Mouse (Mus musculus) liver, adult 2 months (tissue): ENCODE results near the gene Vwa7. TPM values are rescaled to one million over a fixed set of nuclear protein-coding genes. Genes with fewer than 3 reads are reported as not detected.

ENCODE experiments used
- DNase-seq: peaks from one replicate; pipeline ENCODE4 v3.0.0-alpha.2; 2011; ENCODE audit warnings: low read depth, low spot score; ENCODE audit errors: extremely low read depth
- H3K27ac ChIP-seq: fragments of 200-500 bp; replicated peaks from 2 replicates; pipeline ENCODE4 v1.5.1; 2012; ENCODE audit warnings: low read depth, mild to moderate bottlenecking, control low read depth, inconsistent platforms, low read length; ENCODE audit not compliant: insufficient read depth
- H3K27me3 ChIP-seq: fragments of 200-500 bp; 2 replicates; pipeline ENCODE4 v1.6.1; 2012; ENCODE audit warnings: mild to moderate bottlenecking, moderate library complexity, low read length, inconsistent platforms; ENCODE audit not compliant: control insufficient read depth, insufficient read depth
- H3K36me3 ChIP-seq: fragments of 200-500 bp; 2 replicates; pipeline ENCODE4 v1.6.1; 2012; ENCODE audit warnings: low read length, inconsistent platforms; ENCODE audit not compliant: control insufficient read depth, insufficient read depth
- H3K4me1 ChIP-seq: fragments of 200-500 bp; 2 replicates; pipeline ENCODE4 v1.6.1; 2011; ENCODE audit warnings: low read length; ENCODE audit not compliant: control insufficient read depth, insufficient read depth
- H3K4me3 ChIP-seq: fragments of 200-500 bp; 2 replicates; pipeline ENCODE4 v1.5.1; 2011; ENCODE audit warnings: low read depth, mild to moderate bottlenecking, control low read depth, low read length, moderate library complexity; ENCODE audit not compliant: insufficient read depth
- H3K79me2 ChIP-seq: fragments of 200-500 bp; 2 replicates; pipeline ENCODE4 v1.6.1; 2012; ENCODE audit warnings: inconsistent platforms, mild to moderate bottlenecking, low read length, moderate library complexity; ENCODE audit not compliant: control insufficient read depth, insufficient read depth
- H3K9ac ChIP-seq: fragments of 200-500 bp; 2 replicates; pipeline ENCODE4 v1.6.1; 2012; ENCODE audit warnings: low read depth, mild to moderate bottlenecking, control low read depth, inconsistent platforms, low read length
- CTCF ChIP-seq: fragments of 200-500 bp; IDR thresholded peaks from 2 replicates; pipeline ENCODE4 v1.5.1; 2011; ENCODE audit warnings: low read depth, low read length, control low read depth
- POLR2A ChIP-seq: fragments of 200-500 bp; IDR thresholded peaks from 2 replicates; pipeline ENCODE4 v1.6.1; 2011; ENCODE audit warnings: low read length, control low read depth; ENCODE audit not compliant: insufficient read depth; ENCODE audit errors: extremely low read depth
- WGBS: fragments of 180-500 bp; shearing (Covaris S2); methylation state at CpG from one replicate; pipeline ENCODE4 v1.1.7; 2018; 5-methylcytosine and 5-hydroxymethylcytosine counted together
- polyA plus RNA-seq: library from polyadenylated mRNA; depleted of rRNA; stranded (reverse); fragments of >200 nt; gene quantifications from 2 replicates; pipeline ENCODE4 v1.2.3, GENCODE M21; 2012; rRNA removed
- total RNA-seq: library from RNA; depleted of rRNA; stranded (reverse); fragments of >200 nt; gene quantifications from 2 replicates; pipeline ENCODE4 v1.2.3, GENCODE M21; 2014; rRNA removed

The Vwa7 gene
- total and polyA plus RNA-seq, 2 experiments: 0.09 to 0.27 TPM

GRCm38 (mm10) chr17:35074097-35074496 lies 57.7 kb downstream of the Vwa7 start:
- no peak overlapping the region for H3K9ac ChIP-seq
- H3K79me2 ChIP-seq: no peaks in the 10 kb centered on the region
- H3K4me3 ChIP-seq: no peak overlapping the region
- DNase-seq: no peak
- no peaks in the 10 kb centered on the region for H3K27me3 ChIP-seq
- H3K27ac ChIP-seq: no peak overlapping the region
- 83% methylated on average over 17 of the region's 17 CpGs for WGBS
- TF ChIP-seq POLR2A (no peak), CTCF (no peak)
- H3K36me3 ChIP-seq: no peaks in the 10 kb centered on the region
- no peaks in the 10 kb centered on the region for H3K4me1 ChIP-seq

Other genes starting within 250 kb of the Vwa7 start
Only the 30 nearest of the 46 such genes appear.
- 1.8 and 3.2 TPM in 2 replicates for gene Zbtb12, start 137.1 kb upstream of the Vwa7 start, total RNA-seq
- gene Zbtb12, start 137.1 kb upstream of the Vwa7 start, polyA plus RNA-seq: 3.3 and 4.6 TPM in 2 replicates
- gene Gm20547, start 134.5 kb upstream of the Vwa7 start, total RNA-seq: 1.1 TPM in 1 of 2 replicates, not detected in the other
- 0.09 TPM in 1 of 2 replicates, not detected in the other for gene Gm20547, start 134.5 kb upstream of the Vwa7 start, polyA plus RNA-seq
- 101 and 113 TPM in 2 replicates for gene C2, start 118.3 kb upstream of the Vwa7 start, total RNA-seq
- gene C2, start 118.3 kb upstream of the Vwa7 start, polyA plus RNA-seq: 65.1 and 82.1 TPM in 2 replicates
- 45.2 and 54.6 TPM in 2 replicates for gene Ehmt2, start 118.1 kb upstream of the Vwa7 start, total RNA-seq
- gene Ehmt2, start 118.1 kb upstream of the Vwa7 start, polyA plus RNA-seq: 81.8 and 103 TPM in 2 replicates
- gene Slc44a4, start 102.1 kb upstream of the Vwa7 start, total RNA-seq: 0.13 and 0.18 TPM in 2 replicates
- 0.34 and 0.35 TPM in 2 replicates for gene Slc44a4, start 102.1 kb upstream of the Vwa7 start, polyA plus RNA-seq
- 27.6 and 36.8 TPM in 2 replicates for gene Neu1, start 85.3 kb upstream of the Vwa7 start, total RNA-seq
- gene Neu1, start 85.3 kb upstream of the Vwa7 start, polyA plus RNA-seq: 52.5 and 62.5 TPM in 2 replicates
- gene Hspa1b, start 57.3 kb upstream of the Vwa7 start, total RNA-seq: 3.6 and 10.1 TPM in 2 replicates
- gene Hspa1b, start 57.3 kb upstream of the Vwa7 start, polyA plus RNA-seq: 10.0 and 11.2 TPM in 2 replicates
- gene Gm20481, start 46.7 kb upstream of the Vwa7 start, total RNA-seq: not detected in 2 replicates
- gene Gm20481, start 46.7 kb upstream of the Vwa7 start, polyA plus RNA-seq: not detected in 2 replicates
- 0.18 and 0.60 TPM in 2 replicates for gene Hspa1a, start 44.4 kb upstream of the Vwa7 start, total RNA-seq
- gene Hspa1a, start 44.4 kb upstream of the Vwa7 start, polyA plus RNA-seq: 0.45 TPM in 2 replicates
- gene Hspa1l, start 43.9 kb upstream of the Vwa7 start, total RNA-seq: 0.18 TPM in 1 of 2 replicates, not detected in the other
- 0.05 TPM in 1 of 2 replicates, not detected in the other for gene Hspa1l, start 43.9 kb upstream of the Vwa7 start, polyA plus RNA-seq
- gene Lsm2, start 34.7 kb upstream of the Vwa7 start, total RNA-seq: 7.9 and 11.1 TPM in 2 replicates
- 55.1 and 63.0 TPM in 2 replicates for gene Lsm2, start 34.7 kb upstream of the Vwa7 start, polyA plus RNA-seq
- gene Vars, start 15.6 kb upstream of the Vwa7 start, total RNA-seq: 11.8 and 27.5 TPM in 2 replicates
- 39.8 and 52.7 TPM in 2 replicates for gene Vars, start 15.6 kb upstream of the Vwa7 start, polyA plus RNA-seq
- 0.54 TPM in 1 of 2 replicates, not detected in the other for gene Sapcd1, start 11.4 kb downstream of the Vwa7 start, total RNA-seq
- 0.66 TPM in 1 of 2 replicates, not detected in the other for gene Sapcd1, start 11.4 kb downstream of the Vwa7 start, polyA plus RNA-seq
- gene Msh5, start 30.2 kb downstream of the Vwa7 start, total RNA-seq: 1.0 and 2.0 TPM in 2 replicates
- 1.1 and 3.9 TPM in 2 replicates for gene Msh5, start 30.2 kb downstream of the Vwa7 start, polyA plus RNA-seq
- gene Clic1, start 33.4 kb downstream of the Vwa7 start, total RNA-seq: 15.9 and 20.3 TPM in 2 replicates
- 12.2 and 16.8 TPM in 2 replicates for gene Clic1, start 33.4 kb downstream of the Vwa7 start, polyA plus RNA-seq
- 3.0 and 3.6 TPM in 2 replicates for gene Ddah2, start 42.5 kb downstream of the Vwa7 start, total RNA-seq
- gene Ddah2, start 42.5 kb downstream of the Vwa7 start, polyA plus RNA-seq: 3.8 and 3.9 TPM in 2 replicates
- gene Ly6g6c, start 48.8 kb downstream of the Vwa7 start, total RNA-seq: not detected in 2 replicates
- not detected in 2 replicates for gene Ly6g6c, start 48.8 kb downstream of the Vwa7 start, polyA plus RNA-seq
- gene Mpig6b, start 49.6 kb downstream of the Vwa7 start, total RNA-seq: 0.18 TPM in 1 of 2 replicates, not detected in the other
- 0.06 TPM in 1 of 2 replicates, not detected in the other for gene Mpig6b, start 49.6 kb downstream of the Vwa7 start, polyA plus RNA-seq
- gene Ly6g6e, start 60.3 kb downstream of the Vwa7 start, total RNA-seq: 0.37 TPM in 1 of 2 replicates, not detected in the other
- gene Ly6g6e, start 60.3 kb downstream of the Vwa7 start, polyA plus RNA-seq: 0.33 and 0.35 TPM in 2 replicates
- gene Ly6g6d, start 61.5 kb downstream of the Vwa7 start, total RNA-seq: 0.47 TPM in 1 of 2 replicates, not detected in the other
- gene Ly6g6d, start 61.5 kb downstream of the Vwa7 start, polyA plus RNA-seq: 0.24 and 0.67 TPM in 2 replicates
- gene Ly6g6f, start 69.0 kb downstream of the Vwa7 start, total RNA-seq: not detected in 2 replicates
- 0.07 TPM in 2 replicates for gene Ly6g6f, start 69.0 kb downstream of the Vwa7 start, polyA plus RNA-seq
- gene Abhd16a, start 72.7 kb downstream of the Vwa7 start, total RNA-seq: 62.2 and 63.3 TPM in 2 replicates
- 78.4 and 83.0 TPM in 2 replicates for gene Abhd16a, start 72.7 kb downstream of the Vwa7 start, polyA plus RNA-seq
- gene Ly6g5c, start 91.7 kb downstream of the Vwa7 start, total RNA-seq: not detected in 2 replicates
- gene Ly6g5c, start 91.7 kb downstream of the Vwa7 start, polyA plus RNA-seq: not detected in 2 replicates
- 0.40 and 0.46 TPM in 2 replicates for gene Ly6g5b, start 98.8 kb downstream of the Vwa7 start, total RNA-seq
- 0.26 and 0.62 TPM in 2 replicates for gene Ly6g5b, start 98.8 kb downstream of the Vwa7 start, polyA plus RNA-seq
- gene Gpank1, start 104.9 kb downstream of the Vwa7 start, total RNA-seq: 9.6 and 9.8 TPM in 2 replicates
- gene Gpank1, start 104.9 kb downstream of the Vwa7 start, polyA plus RNA-seq: 10.5 and 11.4 TPM in 2 replicates
- 60.9 and 111 TPM in 2 replicates for gene Csnk2b, start 105.5 kb downstream of the Vwa7 start, total RNA-seq
- gene Csnk2b, start 105.5 kb downstream of the Vwa7 start, polyA plus RNA-seq: 215 and 228 TPM in 2 replicates
- gene D17H6S53E, start 109.8 kb downstream of the Vwa7 start, total RNA-seq: 9.8 and 11.4 TPM in 2 replicates
- 12.4 and 18.3 TPM in 2 replicates for gene D17H6S53E, start 109.8 kb downstream of the Vwa7 start, polyA plus RNA-seq
- gene Apom, start 115.5 kb downstream of the Vwa7 start, total RNA-seq: 432 and 465 TPM in 2 replicates
- 510 and 575 TPM in 2 replicates for gene Apom, start 115.5 kb downstream of the Vwa7 start, polyA plus RNA-seq
- gene Bag6, start 118.6 kb downstream of the Vwa7 start, total RNA-seq: 28.1 and 40.9 TPM in 2 replicates
- 88.4 and 119 TPM in 2 replicates for gene Bag6, start 118.6 kb downstream of the Vwa7 start, polyA plus RNA-seq
- 12.4 and 23.2 TPM in 2 replicates for gene Prrc2a, start 148.3 kb downstream of the Vwa7 start, total RNA-seq
- 103 and 144 TPM in 2 replicates for gene Prrc2a, start 148.3 kb downstream of the Vwa7 start, polyA plus RNA-seq